Mouse (Mus musculus) lung, postnatal 36 days (tissue): ENCODE results near the gene Celf6.
A peak's percentile ranks its signal among the peaks of the same experiment; 100 is the strongest.

Experiments
- DNase-seq: peaks from one replicate; pipeline ENCODE4 v3.0.0; 2022; ENCODE audit warnings: mixed read lengths

Celf6 gene

DNA sequence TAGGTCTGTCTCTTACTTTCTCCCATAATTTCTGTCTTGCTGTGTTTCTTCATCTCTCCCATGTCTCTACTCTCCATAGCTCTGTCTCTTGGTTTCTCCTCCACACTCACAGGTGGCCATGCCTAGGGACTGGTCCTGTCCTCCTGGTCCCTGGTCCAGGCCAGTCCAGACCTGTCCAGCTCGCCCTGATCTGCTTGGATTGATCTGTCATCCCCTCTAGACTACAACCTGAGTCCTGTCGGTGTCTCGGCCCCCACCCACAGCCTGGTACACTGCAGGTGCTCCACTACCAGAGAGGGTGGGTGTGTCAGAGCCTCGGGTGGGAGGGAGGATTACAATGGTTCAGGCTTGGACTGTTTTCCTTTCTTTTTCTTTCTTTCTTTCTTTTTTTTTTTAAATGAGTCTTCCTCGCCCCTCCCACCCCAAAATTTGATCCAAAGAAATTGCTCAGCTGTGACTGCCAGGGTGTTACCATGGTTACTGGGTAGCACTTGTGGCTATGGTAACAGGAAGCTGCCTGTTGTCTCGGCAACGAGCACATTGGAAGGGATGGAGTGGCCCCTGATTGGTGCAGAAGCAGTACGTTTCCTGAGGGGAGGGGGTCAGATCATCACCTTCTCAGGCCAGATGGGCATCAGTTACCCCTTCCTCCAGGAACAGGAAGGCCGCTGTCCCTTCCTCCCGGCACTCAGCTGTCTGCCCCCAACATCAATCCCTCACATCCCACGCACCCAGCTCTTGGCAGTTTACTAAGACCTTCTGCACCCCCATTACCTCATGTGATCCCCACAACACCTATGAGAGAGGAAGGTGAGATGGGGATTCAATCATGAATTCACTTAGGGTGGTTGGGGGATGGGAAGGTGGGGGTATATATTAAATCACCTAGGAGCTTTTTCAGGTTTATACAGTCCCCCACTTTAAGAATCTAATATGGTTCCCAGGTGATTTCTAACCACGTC, 11.3 kb downstream of the Celf6 start:
- DNase-seq: no peak

DNA sequence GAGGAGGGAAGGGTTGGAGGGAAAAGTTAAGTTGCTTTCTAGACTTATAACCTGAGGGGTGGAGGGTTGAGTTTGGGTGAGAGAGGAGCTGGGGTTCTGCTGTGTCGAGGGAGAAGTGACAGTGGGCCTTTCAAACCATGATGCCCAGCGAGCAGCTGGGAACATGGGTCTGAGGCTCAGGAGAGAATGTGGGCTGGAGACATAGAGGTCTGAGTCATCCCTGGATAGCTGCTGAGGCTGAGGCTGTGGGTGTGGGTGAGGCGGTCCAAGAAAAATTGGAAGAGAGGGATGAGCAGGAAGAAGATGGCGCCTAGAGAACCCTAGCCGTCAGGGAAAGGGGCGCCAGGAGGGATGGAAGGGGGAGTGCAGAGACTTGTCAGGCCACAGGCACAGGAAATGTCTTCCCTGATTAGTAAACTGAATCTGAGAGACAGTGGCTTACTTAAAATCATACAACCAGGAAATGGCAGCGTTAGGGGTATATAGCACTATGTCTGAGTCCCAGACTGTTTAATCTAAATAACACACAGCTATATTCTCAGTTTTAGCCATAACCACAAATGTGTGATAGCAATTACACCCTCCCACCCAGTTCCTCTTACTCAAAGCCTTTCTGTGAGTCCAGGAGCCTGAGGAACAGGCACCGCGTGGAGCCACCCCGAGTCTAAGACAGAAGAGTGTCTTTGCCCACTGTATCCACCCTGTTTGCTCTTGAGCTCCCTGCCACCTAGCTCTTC, 12.2 kb downstream of the Celf6 start:
- DNase-seq: no peak

- no peak for DNase-seq
These were observed 23.9 kb downstream of the Celf6 start for GRCm38 (mm10) chr9:59601661-59602060.

GRCm38 (mm10) chr9:59605967-59606366, 28.2 kb downstream of the Celf6 start:
- DNase-seq: no peak

GRCm38 (mm10) chr9:59610950-59611349, 33.2 kb downstream of the Celf6 start:
- DNase-seq: no peak

GRCm38 (mm10) chr9:59615797-59616196, 38.1 kb downstream of the Celf6 start:
- no peak for DNase-seq

DNA sequence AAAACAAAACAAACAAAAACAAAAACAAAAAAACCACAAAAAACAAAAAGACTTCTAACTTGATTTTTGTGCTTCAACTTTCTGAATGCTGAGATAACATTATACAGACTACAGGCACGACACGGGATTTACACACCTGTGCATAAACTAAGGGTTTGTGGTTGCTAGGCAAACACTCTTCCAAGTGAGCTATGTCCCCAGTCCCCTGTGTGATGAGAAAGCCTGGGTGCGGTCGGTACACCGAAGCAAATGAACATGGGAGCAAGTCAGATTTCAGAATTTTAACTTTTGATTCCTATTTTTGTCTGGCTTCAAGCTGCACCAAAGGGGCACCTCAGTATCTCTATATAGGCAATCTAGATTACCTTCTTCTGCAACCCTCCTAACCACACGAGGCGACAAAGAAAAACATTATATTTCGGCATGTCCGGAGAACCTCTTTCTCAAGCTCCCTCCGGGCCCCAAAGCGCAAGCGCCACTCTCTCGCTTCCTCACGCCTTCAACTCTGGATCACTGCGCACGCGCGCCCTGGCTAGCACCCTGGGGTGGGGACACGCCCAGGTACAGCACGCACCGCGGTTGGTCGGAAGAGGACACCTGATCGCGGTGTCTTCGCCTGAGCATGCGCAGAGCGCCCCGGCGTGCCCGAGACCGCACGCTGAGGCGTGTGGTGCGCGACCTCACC, 39.0 kb downstream of the Celf6 start, which contains the start of gene Parp6:
Parp6 (plus strand) TSS at position 663 of the 685 bp plus-strand sequence.
- DNase-seq: peak; percentile 100

- DNase-seq: peak; percentile 31
These were observed 39.7 kb downstream of the Celf6 start for GRCm38 (mm10) chr9:59617307-59617973.

DNA sequence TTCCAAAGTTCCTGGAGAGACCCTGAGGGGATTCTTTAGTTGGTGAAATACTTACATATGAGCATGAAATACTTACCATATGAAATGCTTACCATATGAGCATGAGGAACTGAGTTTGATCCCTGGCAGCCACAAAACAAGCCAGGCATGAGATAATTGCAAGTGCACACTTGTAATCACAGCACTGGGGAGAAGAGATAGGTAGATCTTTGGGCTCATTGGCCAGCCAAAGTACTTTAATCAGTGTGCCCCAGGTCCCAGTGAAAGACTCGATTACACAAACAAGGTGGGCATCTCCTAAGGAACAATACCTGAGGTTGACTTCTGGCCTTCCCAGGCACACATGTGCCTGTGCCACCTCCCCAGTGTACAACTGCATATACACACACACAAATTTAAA, 60.7 kb downstream of the Celf6 start:
- no peak for DNase-seq

DNA sequence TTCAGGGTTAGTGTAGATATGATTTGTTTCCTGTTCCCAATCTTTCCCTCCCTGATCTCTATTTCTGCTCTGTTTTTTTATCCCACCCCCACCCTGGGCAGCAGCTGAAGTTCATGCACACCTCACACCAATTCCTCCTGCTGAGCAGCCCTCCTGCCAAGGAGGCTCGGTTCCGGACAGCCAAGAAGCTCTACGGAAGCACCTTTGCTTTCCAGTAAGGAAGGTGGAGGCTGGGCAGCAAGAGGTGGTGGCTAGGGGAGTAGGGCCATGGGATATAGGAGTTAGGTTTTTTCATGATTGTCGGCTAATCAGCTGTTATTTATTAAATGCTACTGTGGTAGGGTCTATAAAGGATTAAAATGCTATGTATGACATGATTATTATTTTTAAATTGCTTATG, 62.2 kb downstream of the Celf6 start:
- no peak for DNase-seq

DNA sequence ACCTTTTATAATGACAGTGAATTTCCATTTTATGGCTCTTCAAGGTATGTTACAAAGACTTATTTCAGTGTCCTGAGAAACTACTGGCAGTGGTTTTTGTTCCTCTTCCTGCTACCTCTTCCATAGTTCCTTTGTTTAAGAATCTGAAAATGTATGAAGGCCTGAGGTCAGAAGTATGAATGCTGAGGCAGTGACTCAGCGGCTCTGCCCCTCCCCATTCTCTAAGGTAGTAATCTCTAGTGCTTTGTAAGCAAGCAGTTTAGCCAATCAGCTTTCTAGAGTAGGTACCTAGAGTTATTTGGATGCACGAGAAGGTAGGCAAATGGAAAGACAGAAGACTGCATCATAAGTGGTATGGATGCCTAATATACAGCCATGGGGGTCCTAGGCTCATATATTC, 63.6 kb downstream of the Celf6 start:
- DNase-seq: no peak

- DNase-seq: no peak
These were observed 72.2 kb downstream of the Celf6 start for GRCm38 (mm10) chr9:59649911-59650310.

GRCm38 (mm10) chr9:59653371-59653770, 75.7 kb downstream of the Celf6 start:
- DNase-seq: peak; percentile 69

GRCm38 (mm10) chr9:59654450-59654983, 76.8 kb downstream of the Celf6 start:
- no peak for DNase-seq

DNA sequence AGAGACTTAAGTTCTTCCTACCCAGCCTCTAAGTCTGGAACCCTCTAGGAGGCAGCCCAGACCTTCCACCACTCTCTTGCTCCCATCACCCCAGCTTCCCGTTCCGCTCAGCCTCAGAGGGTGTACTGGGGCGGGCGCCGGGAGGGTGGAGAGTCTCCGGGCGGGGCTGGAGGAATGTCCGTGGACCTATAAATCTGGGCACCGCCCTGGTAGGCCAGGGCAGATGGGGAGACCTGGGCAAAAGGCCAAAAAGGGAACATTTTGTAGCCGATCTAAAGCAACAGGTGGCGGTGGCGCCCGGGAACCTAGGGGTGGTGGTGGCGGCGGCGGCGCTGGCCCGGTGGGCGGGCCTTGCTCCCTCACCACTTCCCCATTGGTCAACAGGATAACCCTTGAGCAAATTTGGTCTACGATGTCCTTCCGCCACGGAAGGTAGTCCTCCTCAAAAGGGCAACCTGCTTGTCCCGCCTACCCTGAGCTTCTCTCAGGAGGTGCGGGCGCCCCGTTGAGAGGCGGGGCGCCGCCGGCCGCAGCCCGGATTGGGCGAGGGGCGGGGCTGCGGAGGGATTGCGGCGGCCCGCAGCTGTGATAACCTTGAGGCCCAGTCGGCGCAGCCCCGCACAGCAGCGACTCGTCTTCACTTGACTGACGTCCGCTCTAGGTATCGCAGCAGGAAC, 78.4 kb downstream of the Celf6 start, which contains the start of gene Pkm:
Pkm (plus strand) TSS at position 411 of the 677 bp plus-strand sequence.
- peak; percentile 99 for DNase-seq
